Mouse (Mus musculus): ENCODE data around the gene A530016L24Rik. TPM values are rescaled to one million over a fixed set of nuclear protein-coding genes. Genes with fewer than 3 reads are reported as not detected.

Gene A530016L24Rik
- polyA plus RNA-seq (2014; fragmentation: Nextera tagmentation; extraction: Ambion mirVana), result 0.69 and 1.2 TPM in 2 replicates

- no peak within 1 kb of the TSS for H3K4me3 ChIP-seq (ENCODE audit: low read depth, low read length)
- H3K27ac ChIP-seq (replicated peaks; ENCODE audit: low read depth, low read length), result peak within 1 kb of the TSS; percentile 40; the same call in 1 of the 2 replicates
- H3K9me3 ChIP-seq (ENCODE audit: control insufficient read depth, low read length), result no peaks in the 10 kb centered on the region
- peaks cover 21% of the 10 kb centered on the region for H3K4me1 ChIP-seq (ENCODE audit: control insufficient read depth, insufficient read depth, low read length)
- WGBS, result 83% methylated on average over 8 of the region's 8 CpGs
- no peak within 1 kb of the TSS for H3K4me2 ChIP-seq (ENCODE audit: low read depth, low read length)
- no peak for DNase-seq (ENCODE audit: low spot score)
- no peak for ATAC-seq (ENCODE audit: low read depth)
- H3K9ac ChIP-seq (ENCODE audit: low read depth, low read length), result no peak within 1 kb of the TSS
- H3K36me3 ChIP-seq (ENCODE audit: control insufficient read depth, insufficient read depth, low read length), result no peaks in the 10 kb centered on the region
- no peaks in the 10 kb centered on the region for H3K27me3 ChIP-seq (replicated peaks; ENCODE audit: control insufficient read depth, insufficient read depth, low read length)
Measured at GRCm38 (mm10) chr12:112489134-112489533, at the start of gene A530016L24Rik. TSS of gene A530016L24Rik (plus strand) at chr12:112489448.

- Histone ChIP-seq H3K36me3 (ENCODE audit: control insufficient read depth, insufficient read depth, low read length) (no peaks in the 10 kb centered on the region), H3K27me3 (replicated peaks; ENCODE audit: control insufficient read depth, insufficient read depth, low read length) (no peaks in the 10 kb centered on the region), H3K4me2 (ENCODE audit: low read depth, low read length) (no peak overlapping the region), H3K4me3 (ENCODE audit: low read depth, low read length) (no peak overlapping the region), H3K9ac (ENCODE audit: low read depth, low read length) (no peak overlapping the region), H3K9me3 (ENCODE audit: control insufficient read depth, low read length) (no peaks in the 10 kb centered on the region), H3K27ac (replicated peaks; ENCODE audit: low read depth, low read length) (no peak overlapping the region), H3K4me1 (ENCODE audit: control insufficient read depth, insufficient read depth, low read length) (peaks cover 11% of the 10 kb centered on the region)
- ATAC-seq (ENCODE audit: low read depth) (no peak), DNase-seq (ENCODE audit: low spot score) (no peak)
- WGBS, result 38% methylated on average over 1 of the region's 1 CpGs
Measured at GRCm38 (mm10) chr12:112439993-112440392, 49.3 kb upstream of the A530016L24Rik start.

- no peak overlapping the region for H3K9ac ChIP-seq (ENCODE audit: low read depth, low read length)
- H3K4me1 ChIP-seq (ENCODE audit: control insufficient read depth, insufficient read depth, low read length), result peaks cover 7% of the 10 kb centered on the region
- H3K36me3 ChIP-seq (ENCODE audit: control insufficient read depth, insufficient read depth, low read length), result no peaks in the 10 kb centered on the region
- no peaks in the 10 kb centered on the region for H3K27me3 ChIP-seq (replicated peaks; ENCODE audit: control insufficient read depth, insufficient read depth, low read length)
- H3K9me3 ChIP-seq (ENCODE audit: control insufficient read depth, low read length), result 0 out of 2 replicates have a peak, but pooled peaks cover 6% of the 10 kb centered on the region
- DNase-seq (ENCODE audit: low spot score) (peak; percentile 49), ATAC-seq (ENCODE audit: low read depth) (peak; percentile 61; the same call in 1 of the 2 replicates)
- H3K4me3 ChIP-seq (ENCODE audit: low read depth, low read length), result no peak overlapping the region
- WGBS, result 39% methylated on average over 18 of the region's 18 CpGs
- 0 out of 2 replicates have a peak overlapping the region, but pooled peaks have one; percentile 0 for H3K4me2 ChIP-seq (ENCODE audit: low read depth, low read length)
- H3K27ac ChIP-seq (replicated peaks; ENCODE audit: low read depth, low read length), result peak overlapping the region; percentile 64
Measured at GRCm38 (mm10) chr12:112449144-112449827, 40.0 kb upstream of the A530016L24Rik start.

- ATAC-seq (ENCODE audit: low read depth), result peak; percentile 61; the same call in 1 of the 2 replicates
- Histone ChIP-seq H3K36me3 (ENCODE audit: control insufficient read depth, insufficient read depth, low read length) (no peaks in the 10 kb centered on the region), H3K4me2 (ENCODE audit: low read depth, low read length) (peak overlapping the region; percentile 0; the same call in 1 of the 2 replicates), H3K9me3 (ENCODE audit: control insufficient read depth, low read length) (0 out of 2 replicates have a peak, but pooled peaks cover 6% of the 10 kb centered on the region), H3K4me3 (ENCODE audit: low read depth, low read length) (no peak overlapping the region), H3K4me1 (ENCODE audit: control insufficient read depth, insufficient read depth, low read length) (peaks cover 7% of the 10 kb centered on the region), H3K9ac (ENCODE audit: low read depth, low read length) (no peak overlapping the region), H3K27ac (replicated peaks; ENCODE audit: low read depth, low read length) (peak overlapping the region; percentile 70), H3K27me3 (replicated peaks; ENCODE audit: control insufficient read depth, insufficient read depth, low read length) (no peaks in the 10 kb centered on the region)
- peak; percentile 74 for DNase-seq (ENCODE audit: low spot score)
- WGBS, result 25% methylated on average over 8 of the region's 8 CpGs
Measured at GRCm38 (mm10) chr12:112449828-112450180, 39.4 kb upstream of the A530016L24Rik start.

GRCm38 (mm10) chr12:112450883-112451282, 38.4 kb upstream of the A530016L24Rik start:
- no peak overlapping the region for H3K4me2 ChIP-seq (ENCODE audit: low read depth, low read length)

GRCm38 (mm10) chr12:112451381-112451780, 37.9 kb upstream of the A530016L24Rik start:
- 0 out of 2 replicates have a peak, but pooled peaks cover under 1% of the 10 kb centered on the region for H3K9me3 ChIP-seq (ENCODE audit: control insufficient read depth, low read length)
- no peaks in the 10 kb centered on the region for H3K36me3 ChIP-seq (ENCODE audit: control insufficient read depth, insufficient read depth, low read length)
- ATAC-seq (ENCODE audit: low read depth), result no peak
- no peaks in the 10 kb centered on the region for H3K27me3 ChIP-seq (replicated peaks; ENCODE audit: control insufficient read depth, insufficient read depth, low read length)
- H3K9ac ChIP-seq (ENCODE audit: low read depth, low read length), result no peak overlapping the region
- H3K27ac ChIP-seq (replicated peaks; ENCODE audit: low read depth, low read length), result no peak overlapping the region
- DNase-seq (ENCODE audit: low spot score), result no peak
- no peak overlapping the region for H3K4me3 ChIP-seq (ENCODE audit: low read depth, low read length)
- peaks cover 7% of the 10 kb centered on the region for H3K4me1 ChIP-seq (ENCODE audit: control insufficient read depth, insufficient read depth, low read length)
- 79% methylated on average over 1 of the region's 1 CpGs for WGBS
- H3K4me2 ChIP-seq (ENCODE audit: low read depth, low read length), result no peak overlapping the region

More at GRCm38 (mm10) chr12:112450883-112451282, 38.4 kb upstream of the A530016L24Rik start:
- H3K9ac ChIP-seq (ENCODE audit: low read depth, low read length), result no peak overlapping the region
- 29% methylated on average over 6 of the region's 6 CpGs for WGBS
- DNase-seq (ENCODE audit: low spot score) (peak; percentile 79), ATAC-seq (ENCODE audit: low read depth) (peak; percentile 48; the same call in 1 of the 2 replicates)
- H3K27me3 ChIP-seq (replicated peaks; ENCODE audit: control insufficient read depth, insufficient read depth, low read length), result no peaks in the 10 kb centered on the region
- H3K36me3 ChIP-seq (ENCODE audit: control insufficient read depth, insufficient read depth, low read length), result no peaks in the 10 kb centered on the region
- H3K9me3 ChIP-seq (ENCODE audit: control insufficient read depth, low read length), result 0 out of 2 replicates have a peak, but pooled peaks cover 6% of the 10 kb centered on the region
- H3K4me1 ChIP-seq (ENCODE audit: control insufficient read depth, insufficient read depth, low read length), result peaks cover 7% of the 10 kb centered on the region
- no peak overlapping the region for H3K27ac ChIP-seq (replicated peaks; ENCODE audit: low read depth, low read length)
- no peak overlapping the region for H3K4me3 ChIP-seq (ENCODE audit: low read depth, low read length)

GRCm38 (mm10) chr12:112451826-112452225, 37.4 kb upstream of the A530016L24Rik start:
- DNase-seq (ENCODE audit: low spot score) (no peak), ATAC-seq (ENCODE audit: low read depth) (no peak)
- H3K4me3 ChIP-seq (ENCODE audit: low read depth, low read length), result no peak overlapping the region
- 81% methylated on average over 9 of the region's 9 CpGs for WGBS
- no peak overlapping the region for H3K4me2 ChIP-seq (ENCODE audit: low read depth, low read length)
- H3K27ac ChIP-seq (replicated peaks; ENCODE audit: low read depth, low read length), result no peak overlapping the region
- H3K36me3 ChIP-seq (ENCODE audit: control insufficient read depth, insufficient read depth, low read length), result no peaks in the 10 kb centered on the region
- H3K27me3 ChIP-seq (replicated peaks; ENCODE audit: control insufficient read depth, insufficient read depth, low read length), result no peaks in the 10 kb centered on the region
- H3K9ac ChIP-seq (ENCODE audit: low read depth, low read length), result no peak overlapping the region
- no peaks in the 10 kb centered on the region for H3K9me3 ChIP-seq (ENCODE audit: control insufficient read depth, low read length)
- peaks cover 7% of the 10 kb centered on the region for H3K4me1 ChIP-seq (ENCODE audit: control insufficient read depth, insufficient read depth, low read length)

GRCm38 (mm10) chr12:112456144-112456713, 33.0 kb upstream of the A530016L24Rik start:
- no peak overlapping the region for H3K27ac ChIP-seq (replicated peaks; ENCODE audit: low read depth, low read length)
- 79% methylated on average over 6 of the region's 6 CpGs for WGBS

More at GRCm38 (mm10) chr12:112456144-112456713, 33.0 kb upstream of the A530016L24Rik start:
- no peaks in the 10 kb centered on the region for H3K9me3 ChIP-seq (ENCODE audit: control insufficient read depth, low read length)
- H3K4me3 ChIP-seq (ENCODE audit: low read depth, low read length), result no peak overlapping the region
- DNase-seq (ENCODE audit: low spot score) (no peak), ATAC-seq (ENCODE audit: low read depth) (no peak)
- H3K27me3 ChIP-seq (replicated peaks; ENCODE audit: control insufficient read depth, insufficient read depth, low read length), result no peaks in the 10 kb centered on the region
- no peak overlapping the region for H3K9ac ChIP-seq (ENCODE audit: low read depth, low read length)
- H3K4me2 ChIP-seq (ENCODE audit: low read depth, low read length), result no peak overlapping the region
- H3K36me3 ChIP-seq (ENCODE audit: control insufficient read depth, insufficient read depth, low read length), result no peaks in the 10 kb centered on the region
- H3K4me1 ChIP-seq (ENCODE audit: control insufficient read depth, insufficient read depth, low read length), result no peaks in the 10 kb centered on the region; the same call in 1 of the 2 replicates
